9 mouse cellular contexts compared by ENCODE assay signal in the genomic region with DNA sequence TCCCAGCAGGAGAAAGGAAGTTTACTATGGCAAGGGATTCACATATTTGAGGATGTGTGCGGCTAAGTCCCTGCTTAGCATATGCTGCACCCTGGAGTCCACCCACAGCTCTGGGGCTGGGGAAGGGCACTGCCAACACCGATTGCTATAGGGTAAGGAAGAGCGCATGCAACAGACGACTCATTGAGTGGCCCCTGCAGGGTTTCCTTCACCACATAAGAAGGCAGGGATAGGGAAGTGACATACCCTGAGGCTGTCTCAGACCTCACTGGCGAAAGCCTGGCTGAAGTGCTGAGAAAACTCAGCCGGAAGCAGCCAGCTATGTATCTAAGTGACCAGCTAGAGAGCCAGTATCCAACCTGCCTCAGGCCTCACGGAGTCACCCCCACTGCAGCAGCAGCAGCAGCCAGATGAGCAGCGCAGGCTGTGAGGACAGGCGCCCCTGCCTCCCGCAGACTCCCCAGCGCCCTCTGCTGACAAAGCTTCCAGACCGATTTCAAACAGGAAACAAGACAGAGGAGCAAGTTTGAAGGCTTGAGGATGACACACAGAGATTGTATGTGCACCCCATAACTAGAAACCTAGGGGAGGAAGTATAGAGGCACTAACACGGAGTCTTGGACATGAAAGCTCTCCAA. TPM values are rescaled to one million over a fixed set of nuclear protein-coding genes. Genes with fewer than 3 reads are reported as not detected.
DNase-seq lines count a peak whose midpoint lies in the region; ATAC-seq and TF ChIP-seq lines count a peak whose summit lies in the region.
"Had no signal": no experiment of that assay in that cellular context is flagged by ENCODE, and none has a peak within 500 bp of the region (broad histone marks: within the 10 kb centered on the region; RNA-seq: fewer than 3 reads in every experiment).

No protein-coding gene starts in this region.

- H3K9ac ChIP-seq in heart, embryonic 11.5 days (ENCODE audit: low read depth, low read length): no peak overlapping the region
- no peak overlapping the region for H3K9ac ChIP-seq in CH12.LX (ENCODE audit: insufficient read depth, low read depth)
- H3K9ac ChIP-seq in liver, adult 2 months (ENCODE audit: low read depth, low read length): no peak overlapping the region
- H3K9ac ChIP-seq: liver, embryonic 15.5 days had no signal

- DNase-seq in heart, postnatal 36 days: peak; percentile 18 to 29
- DNase-seq in CH12.LX (ENCODE audit: extremely low read depth): no peak
- peak; percentile 63 for DNase-seq in induced T-regulatory cell, adult 2 months (ENCODE audit: low read depth)
- DNase-seq in liver, adult 2 months (ENCODE audit: extremely low read depth, low read depth, low spot score): no peak
- DNase-seq in right cerebral cortex, postnatal 25 days: peak; percentile 22

- no peak for TF ChIP-seq POLR2A in CH12.LX (IDR thresholded peaks at IDR 0.05; ENCODE audit: low read depth, low read length)
- TF ChIP-seq POLR2A in bone marrow, adult 2 months (IDR thresholded peaks at IDR 0.05; ENCODE audit: borderline replicate concordance, control insufficient read depth, low read depth, low read length): no peak
- no peak for TF ChIP-seq POLR2A in liver, adult 2 months (IDR thresholded peaks at IDR 0.05; ENCODE audit: extremely low read depth, insufficient read depth, low read length)

- intact Hi-C loops in heart, postnatal 36 days (cut with DNase I): no loop called here

- H3K9me3 ChIP-seq in heart, embryonic 11.5 days (replicated peaks; ENCODE audit: control insufficient read depth, low read length): no peaks in the 10 kb centered on the region
- no peaks in the 10 kb centered on the region for H3K9me3 ChIP-seq in CH12.LX (replicated peaks; ENCODE audit: low read length)
- H3K9me3 ChIP-seq: liver, embryonic 15.5 days had no signal

- peak; percentile 22 to 74; a peak in 2 of 4 replicates for TF ChIP-seq CTCF in CH12.LX (conservative IDR thresholded peaks at IDR 0.05 in 1 of 2, IDR thresholded peaks at IDR 0.05 in 1 of 2; ENCODE audit: low read depth in 2 of 2, low read length in 2 of 2)
- TF ChIP-seq CTCF in bone marrow, adult 2 months (IDR thresholded peaks at IDR 0.05; ENCODE audit: control insufficient read depth, insufficient read depth, low read length): peak; percentile 43; the same call in 1 of the 2 replicates
- peak; percentile 65 for TF ChIP-seq CTCF in liver, adult 2 months (IDR thresholded peaks at IDR 0.05; ENCODE audit: low read depth, low read length)

- H3K4me2 ChIP-seq in heart, embryonic 11.5 days: no peak overlapping the region
- peak overlapping the region; percentile 12; the same call in 1 of the 2 replicates for H3K4me2 ChIP-seq in CH12.LX (ENCODE audit: insufficient read depth, low read depth, poor library complexity, severe bottlenecking)
- H3K4me2 ChIP-seq: liver, embryonic 15.5 days had no signal

- no peaks in the 10 kb centered on the region for H3K36me3 ChIP-seq in heart, embryonic 11.5 days (ENCODE audit: control insufficient read depth, insufficient read depth, low read length)
- H3K36me3 ChIP-seq in CH12.LX (replicated peaks in 1 of 2; ENCODE audit: control insufficient read depth in 1 of 2, insufficient read depth in 1 of 2, low read length in 1 of 2): no peaks in the 10 kb centered on the region
- H3K36me3 ChIP-seq in liver, adult 2 months (ENCODE audit: control insufficient read depth, insufficient read depth, low read length): no peaks in the 10 kb centered on the region
- H3K36me3 ChIP-seq: liver, embryonic 15.5 days had no signal

- no peaks in the 10 kb centered on the region for H3K4me1 ChIP-seq in heart, embryonic 11.5 days (ENCODE audit: control insufficient read depth, insufficient read depth, low read length)
- no peaks in the 10 kb centered on the region for H3K4me1 ChIP-seq in CH12.LX (ENCODE audit: control insufficient read depth in 1 of 2, insufficient read depth in 2 of 2)
- H3K4me1 ChIP-seq in bone marrow, adult 2 months (ENCODE audit: control insufficient read depth, insufficient read depth, low read length): no peaks in the 10 kb centered on the region
- H3K4me1 ChIP-seq in liver, adult 2 months (ENCODE audit: control insufficient read depth, insufficient read depth, low read length): no peaks in the 10 kb centered on the region
- H3K4me1 ChIP-seq: liver, embryonic 15.5 days had no signal

- TF ChIP-seq EP300 in CH12.LX (IDR thresholded peaks at IDR 0.05; ENCODE audit: low read length): no peak

- no peaks in the 10 kb centered on the region for H3K79me2 ChIP-seq in CH12.LX (replicated peaks; ENCODE audit: control insufficient read depth, extremely low read depth, insufficient read depth, poor library complexity, severe bottlenecking)
- no peaks in the 10 kb centered on the region for H3K79me2 ChIP-seq in liver, adult 2 months (ENCODE audit: control insufficient read depth, insufficient read depth, low read length)

- no peaks in the 10 kb centered on the region for H3K27me3 ChIP-seq in heart, embryonic 11.5 days (ENCODE audit: control insufficient read depth, insufficient read depth, low read length)
- H3K27me3 ChIP-seq in CH12.LX (replicated peaks): peaks cover 66% of the 10 kb centered on the region
- H3K27me3 ChIP-seq in liver, adult 2 months (ENCODE audit: control insufficient read depth, insufficient read depth, low read length): no peaks in the 10 kb centered on the region
- H3K27me3 ChIP-seq: liver, embryonic 15.5 days had no signal

- in situ Hi-C loops in CH12.LX (cut with MboI; ENCODE audit: low pct_ligation_motif_present, low pct_unique_long_range_greater_than_20kb, low sequenced_read_pairs): no loop called here

- TF ChIP-seq RAD21 in CH12.LX (IDR thresholded peaks at IDR 0.05; ENCODE audit: low read depth, low read length): peak; percentile 24

- dilution Hi-C loops in CH12.LX (cut with MboI; ENCODE audit: extremely low pct_ligation_motif_present, extremely low pct_unique_long_range_greater_than_20kb, low sequenced_read_pairs): no loop called here

- ATAC-seq in heart, embryonic 11.5 days (replicated peaks; ENCODE audit: insufficient number of reproducible peaks, low FRiP score, low TSS enrichment): no peak
- no peak for ATAC-seq in erythroblast, adult 5-6 weeks (replicated peaks; ENCODE audit: low FRiP score, poor library complexity, severe bottlenecking)

- H3K4me3 ChIP-seq in heart, embryonic 11.5 days (ENCODE audit: low read depth, low read length): no peak overlapping the region
- no peak overlapping the region for H3K4me3 ChIP-seq in CH12.LX (replicated peaks in 1 of 3; ENCODE audit: low read depth in 2 of 3, low read length in 2 of 3, poor library complexity in 1 of 3)
- no peak overlapping the region for H3K4me3 ChIP-seq in bone marrow, adult 2 months (replicated peaks; ENCODE audit: control insufficient read depth, low read depth, low read length)
- no peak overlapping the region for H3K4me3 ChIP-seq in liver, adult 2 months (ENCODE audit: insufficient read depth, low read depth, low read length)
- H3K4me3 ChIP-seq: liver, embryonic 15.5 days had no signal

- 18% methylated on average over 13 of the region's 13 CpGs for WGBS in heart, embryonic 11.5 days (ENCODE audit: insufficient replicate concordance)
- WGBS in bone marrow, adult 2 months: 6% methylated on average over 13 of the region's 13 CpGs
- 20% methylated on average over 13 of the region's 13 CpGs for WGBS in liver, adult 2 months

- H3K27ac ChIP-seq in heart, embryonic 11.5 days (ENCODE audit: low read depth, low read length): no peak overlapping the region
- no peak overlapping the region for H3K27ac ChIP-seq in CH12.LX (ENCODE audit: insufficient read depth, low read depth)
- H3K27ac ChIP-seq in bone marrow, adult 2 months (ENCODE audit: control insufficient read depth, insufficient read depth, low read depth, low read length, poor library complexity): no peak overlapping the region
- no peak overlapping the region for H3K27ac ChIP-seq in liver, adult 2 months (replicated peaks; ENCODE audit: insufficient read depth, low read depth, low read length)
- H3K27ac ChIP-seq: liver, embryonic 15.5 days had no signal

RNA-seq across cellular contexts. Expression of gene Fbl, which starts 17.8 kb away (rescaled TPM):
- total RNA-seq in heart, postnatal 36 days (2021): 10 to 100 TPM; 32.0 to 33.5 TPM
- 23.9 and 32.3 TPM in 2 replicates for polyA plus RNA-seq in heart, embryonic 11.5 days (2014; fragmentation: Nextera tagmentation; extraction: Ambion mirVana)
- 180 and 214 TPM in 2 replicates for total RNA-seq in CH12.LX (2012; rRNA removed)
- total RNA-seq in CH12.LX (2014; rRNA removed): 140 and 151 TPM in 2 replicates
- polyA plus RNA-seq in CH12.LX (2012; ENCODE audit: insufficient read length, low read depth): 426 and 516 TPM in 2 replicates
- polyA plus RNA-seq in bone marrow, adult 2 months (2011; ENCODE audit: insufficient read depth, insufficient read length, low replicate concordance, missing spikeins): 104 and 144 TPM in 2 replicates
- total RNA-seq in liver, adult 2 months (2014; rRNA removed): 34.0 and 38.6 TPM in 2 replicates
- 32.7 and 36.0 TPM in 2 replicates for polyA plus RNA-seq in liver, adult 2 months (2012; rRNA removed)
- 12.5 and 30.1 TPM in 2 replicates for total RNA-seq in erythroblast, adult 5-6 weeks (2015; ENCODE audit: low replicate concordance)
- total RNA-seq in erythroblast, adult 5-6 weeks (2017; ENCODE audit: low replicate concordance): 22.2 and 30.7 TPM in 2 replicates

RNA-seq across cellular contexts. Expression of gene 9530053A07Rik, which starts 22.4 kb away (rescaled TPM):
- not detected for total RNA-seq in heart, postnatal 36 days (2021)
- polyA plus RNA-seq in heart, embryonic 11.5 days (2014; fragmentation: Nextera tagmentation; extraction: Ambion mirVana): not detected in 2 replicates
- total RNA-seq in CH12.LX (2012; rRNA removed): 0.34 and 0.64 TPM in 2 replicates
- 0.05 and 0.07 TPM in 2 replicates for total RNA-seq in CH12.LX (2014; rRNA removed)
- 0.03 and 0.08 TPM in 2 replicates for polyA plus RNA-seq in CH12.LX (2012; ENCODE audit: insufficient read length, low read depth)
- not detected in 2 replicates for polyA plus RNA-seq in bone marrow, adult 2 months (2011; ENCODE audit: insufficient read depth, insufficient read length, low replicate concordance, missing spikeins)
- total RNA-seq in liver, adult 2 months (2014; rRNA removed): not detected in 2 replicates
- polyA plus RNA-seq in liver, adult 2 months (2012; rRNA removed): not detected in 2 replicates
- not detected in 2 replicates for total RNA-seq in erythroblast, adult 5-6 weeks (2015; ENCODE audit: low replicate concordance)
- total RNA-seq in erythroblast, adult 5-6 weeks (2017; ENCODE audit: low replicate concordance): 0.28 TPM in 1 of 2 replicates, not detected in the other
- polyA plus RNA-seq: liver, embryonic 15.5 days had no signal

RNA-seq across cellular contexts. Expression of gene Dyrk1b, which starts 27.6 kb away (rescaled TPM):
- total RNA-seq in heart, postnatal 36 days (2021): 10 to 100 TPM; 31.2 to 34.2 TPM
- polyA plus RNA-seq in heart, embryonic 11.5 days (2014; fragmentation: Nextera tagmentation; extraction: Ambion mirVana): 8.5 and 9.9 TPM in 2 replicates
- 0.47 and 0.67 TPM in 2 replicates for total RNA-seq in CH12.LX (2012; rRNA removed)
- total RNA-seq in CH12.LX (2014; rRNA removed): 0.26 TPM in 1 of 2 replicates, not detected in the other
- polyA plus RNA-seq in CH12.LX (2012; ENCODE audit: insufficient read length, low read depth): 0.51 and 0.60 TPM in 2 replicates
- 8.6 and 10.8 TPM in 2 replicates for polyA plus RNA-seq in bone marrow, adult 2 months (2011; ENCODE audit: insufficient read depth, insufficient read length, low replicate concordance, missing spikeins)
- 7.0 and 9.7 TPM in 2 replicates for total RNA-seq in liver, adult 2 months (2014; rRNA removed)
- 14.8 and 16.6 TPM in 2 replicates for polyA plus RNA-seq in liver, adult 2 months (2012; rRNA removed)
- total RNA-seq in erythroblast, adult 5-6 weeks (2015; ENCODE audit: low replicate concordance): 2.1 and 4.6 TPM in 2 replicates
- 6.4 and 6.6 TPM in 2 replicates for total RNA-seq in erythroblast, adult 5-6 weeks (2017; ENCODE audit: low replicate concordance)

Comparison
In these comparisons a context has a peak if more than half of its experiments do, and no peak if none do; other contexts are left out.
1. DNase-seq: peak in heart, postnatal 36 days (2 of 2), induced T-regulatory cell, adult 2 months (single experiment) and right cerebral cortex, postnatal 25 days (single experiment); none in CH12.LX (single experiment) and liver, adult 2 months (single experiment).
2. Peak in every context shown above with its lines, with median percentiles within 50 percentile points of each other: CTCF ChIP-seq.